Mouse (Mus musculus) brain, embryonic 14.5 days (tissue): ENCODE measurements around the gene Tspan11.

ENCODE experiments used
- CTCF ChIP-seq: fragments of 200-500 bp; IDR thresholded peaks from 2 replicates; pipeline ENCODE4 v1.5.1; 2012; ENCODE audit warnings: inconsistent platforms, mild to moderate bottlenecking, moderate library complexity, borderline replicate concordance; ENCODE audit not compliant: insufficient read depth, insufficient read length; ENCODE audit errors: extremely low read depth
- POLR2A ChIP-seq: fragments of 200-500 bp; IDR thresholded peaks from 2 replicates; pipeline ENCODE4 v1.6.1; 2012; ENCODE audit warnings: mild to moderate bottlenecking, inconsistent platforms, borderline replicate concordance; ENCODE audit not compliant: poor library complexity, insufficient read depth, insufficient read length, severe bottlenecking; ENCODE audit errors: extremely low read depth

DNA sequence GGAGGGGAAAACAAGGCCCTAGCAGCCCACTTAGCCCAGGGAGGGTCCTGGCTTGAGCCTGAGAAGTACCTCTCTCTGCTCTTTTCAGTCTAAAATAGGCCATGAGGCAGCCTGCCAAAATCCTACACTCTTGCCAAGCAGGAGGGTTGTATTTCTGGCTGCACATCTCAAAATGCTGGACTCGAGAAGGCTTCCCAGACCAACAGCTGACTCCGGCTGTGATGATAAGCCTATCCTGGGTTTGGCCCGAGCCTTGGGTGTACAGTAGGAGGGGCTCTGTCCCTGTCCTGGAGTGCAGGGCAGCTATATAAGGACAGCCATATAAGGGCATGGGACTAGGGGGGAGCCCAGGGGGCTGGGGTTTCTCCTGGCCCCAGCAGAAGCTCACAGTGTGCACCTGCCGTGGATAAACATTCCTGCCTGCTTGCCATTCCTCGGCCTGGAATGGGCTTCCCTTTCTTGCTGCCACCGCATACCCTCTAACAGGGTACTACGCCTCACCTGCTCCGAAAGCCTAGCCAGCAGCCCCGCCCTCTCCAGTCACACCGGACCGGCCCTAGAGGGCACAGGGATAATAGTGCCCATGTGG lies 102.3 kb downstream of the Tspan11 start:
- TF ChIP-seq CTCF (no peak), POLR2A (no peak)
